Mouse (Mus musculus) adrenal gland, postnatal 10 days (tissue): ENCODE measurements around the gene Dennd1c. TPM values are rescaled to one million over a fixed set of nuclear protein-coding genes. Genes with fewer than 3 reads are reported as not detected.
"Not testable (repeated sequence)": the region's sequence is repeated elsewhere in the genome, so short reads cannot be mapped to it uniquely, and the experiment has no call there.

Source experiments
- DNase-seq: peaks from one replicate; pipeline ENCODE4 v3.0.0; 2021; ENCODE audit warnings: mixed read lengths
- total RNA-seq, 2 experiments: library from RNA; stranded (reverse); gene quantifications; 2 replicates each; pipeline ENCODE4 v1.2.3; 2021

Gene Dennd1c
- total RNA-seq, 2 experiments from 2014 or later, result 3.4 TPM

- DNase-seq, result peak; percentile 44
Observed at GRCm38 (mm10) chr17:57095855-57096622, 17.7 kb upstream of the Dennd1c start.

- DNase-seq, result no peak
Observed at GRCm38 (mm10) chr17:57094222-57094621, 15.9 kb upstream of the Dennd1c start.

DNA sequence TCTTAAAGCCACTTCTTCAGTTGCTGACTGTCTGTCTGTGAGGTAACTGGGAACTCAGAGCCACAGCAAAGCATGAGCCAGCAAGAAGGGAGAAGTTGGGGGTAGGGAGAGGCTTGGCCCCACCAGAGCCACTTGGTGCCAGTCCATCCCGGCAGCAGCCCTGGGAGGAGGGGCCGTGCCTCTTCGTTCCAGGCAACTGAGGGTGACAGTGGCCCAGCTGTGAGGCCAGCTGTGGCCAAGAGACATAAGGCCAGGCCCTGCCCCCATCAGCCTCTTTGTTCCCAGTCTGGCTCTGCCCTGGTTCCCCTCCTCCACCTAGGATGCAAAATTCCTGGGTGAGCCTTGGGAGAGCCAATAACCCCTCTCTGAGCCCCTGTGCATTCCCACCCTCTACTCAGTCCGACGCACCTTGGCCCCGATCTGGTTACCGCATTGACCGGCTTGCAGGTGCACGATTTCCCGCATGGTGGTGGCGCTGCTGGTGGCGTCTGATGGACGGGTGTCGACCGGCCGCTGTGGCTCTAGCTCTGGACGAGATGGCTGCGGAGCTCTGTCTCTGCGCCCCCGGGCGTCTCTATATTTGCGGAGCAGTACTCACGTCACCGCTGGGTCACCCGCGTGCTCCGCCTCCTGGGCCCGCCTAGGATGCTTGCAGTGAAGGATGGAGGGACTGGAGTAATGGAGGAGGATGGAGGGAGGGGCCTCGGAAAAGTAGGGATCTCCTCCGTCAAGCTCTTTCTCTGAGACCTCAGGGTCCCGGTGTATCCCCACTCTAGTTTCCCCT, 8.9 kb upstream of the Dennd1c start, which contains the start of gene Tubb4a:
Gene Tubb4a, minus strand, starts transcription at position 734 of the 784 bp plus-strand sequence.
- DNase-seq, result peak; percentile 45

- DNase-seq, result no peak
Observed at GRCm38 (mm10) chr17:57085970-57086757, 7.8 kb upstream of the Dennd1c start.

DNA sequence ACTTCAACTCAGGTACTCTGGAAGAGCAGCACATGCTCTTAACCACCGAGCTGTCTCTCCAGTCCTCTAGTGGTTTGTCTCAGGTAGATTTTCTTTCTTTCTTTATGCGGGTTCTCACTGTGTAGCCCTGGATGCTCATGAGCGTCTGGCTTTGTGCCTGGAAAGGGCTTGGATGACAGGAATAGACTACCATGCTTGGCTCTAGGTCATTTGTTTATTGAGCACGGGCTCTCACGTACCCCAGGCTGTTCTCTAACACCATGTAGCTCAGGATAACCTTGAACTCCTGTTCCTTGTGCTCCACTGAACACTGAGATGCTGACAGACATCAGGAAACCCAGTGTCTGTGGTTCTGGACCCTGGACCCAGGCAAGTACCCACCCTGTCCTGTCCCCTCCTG, 4.2 kb upstream of the Dennd1c start:
- DNase-seq, result no peak

DNA sequence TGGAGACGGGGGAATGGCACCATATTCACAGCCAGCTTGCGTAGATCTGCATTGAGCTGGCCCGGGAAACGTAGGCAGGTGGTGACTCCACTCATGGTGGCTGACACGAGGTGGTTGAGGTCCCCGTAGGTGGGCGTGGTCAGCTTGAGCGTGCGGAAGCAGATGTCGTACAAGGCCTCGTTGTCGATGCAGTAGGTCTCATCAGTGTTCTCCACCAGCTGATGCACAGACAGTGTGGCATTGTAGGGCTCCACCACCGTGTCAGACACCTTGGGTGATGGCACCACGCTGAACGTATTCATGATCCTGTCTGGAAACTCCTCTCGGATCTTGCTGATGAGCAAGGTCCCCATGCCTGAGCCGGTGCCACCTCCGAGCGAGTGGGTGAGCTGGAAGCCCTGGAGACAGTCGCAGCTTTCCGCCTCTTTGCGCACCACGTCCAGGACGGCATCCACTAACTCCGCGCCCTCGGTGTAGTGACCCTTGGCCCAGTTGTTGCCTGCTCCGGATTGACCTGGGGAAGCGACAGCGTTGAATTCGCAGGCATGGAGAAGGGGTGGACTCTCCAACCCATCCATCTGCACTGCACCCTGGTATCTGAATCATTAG, 3.0 kb upstream of the Dennd1c start:
- DNase-seq, result no peak

DNA sequence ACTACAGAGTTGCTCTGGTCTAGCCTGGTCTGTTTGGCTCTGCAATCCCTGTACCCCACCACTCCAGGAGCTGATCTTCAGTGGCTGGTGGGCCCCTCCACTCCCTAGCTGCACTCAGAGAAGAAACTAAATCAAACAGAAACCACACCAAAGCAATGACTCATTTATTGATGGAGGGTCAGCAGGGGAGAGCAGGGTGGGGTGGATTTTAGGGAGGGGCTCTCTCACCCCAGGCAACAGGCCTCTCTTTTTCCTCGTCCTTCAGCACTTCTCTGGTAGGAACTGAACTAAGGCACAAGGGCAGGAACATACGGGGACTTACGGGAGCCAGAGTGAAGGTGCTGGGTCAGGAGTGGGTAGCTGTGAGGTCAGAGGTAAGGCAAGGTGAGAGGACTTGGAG, 1.6 kb upstream of the Dennd1c start:
- no peak for DNase-seq

DNA sequence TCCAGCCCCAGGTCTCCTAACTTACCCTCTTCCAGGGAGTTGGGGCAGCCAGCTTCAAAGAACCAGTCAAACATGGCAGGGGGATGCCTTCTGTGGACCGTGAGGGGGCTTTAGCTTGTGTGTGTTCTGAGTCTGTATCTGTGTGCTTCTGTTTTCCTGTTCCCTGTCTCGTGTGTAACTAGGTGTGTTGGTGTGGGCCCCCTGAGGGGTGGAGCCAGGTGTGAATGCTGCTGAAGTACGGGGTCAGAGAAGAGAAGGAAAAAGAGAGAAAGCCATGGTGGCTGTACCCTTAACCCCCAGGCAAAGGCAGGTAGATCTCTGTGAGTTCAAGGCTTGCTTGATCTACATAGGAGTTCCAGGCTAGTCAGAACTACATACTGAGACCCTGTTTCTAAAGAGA, 1.4 kb downstream of the Dennd1c start:
- DNase-seq, result no peak

GRCm38 (mm10) chr17:57070699-57071098, 7.6 kb downstream of the Dennd1c start:
- no peak for DNase-seq

DNA sequence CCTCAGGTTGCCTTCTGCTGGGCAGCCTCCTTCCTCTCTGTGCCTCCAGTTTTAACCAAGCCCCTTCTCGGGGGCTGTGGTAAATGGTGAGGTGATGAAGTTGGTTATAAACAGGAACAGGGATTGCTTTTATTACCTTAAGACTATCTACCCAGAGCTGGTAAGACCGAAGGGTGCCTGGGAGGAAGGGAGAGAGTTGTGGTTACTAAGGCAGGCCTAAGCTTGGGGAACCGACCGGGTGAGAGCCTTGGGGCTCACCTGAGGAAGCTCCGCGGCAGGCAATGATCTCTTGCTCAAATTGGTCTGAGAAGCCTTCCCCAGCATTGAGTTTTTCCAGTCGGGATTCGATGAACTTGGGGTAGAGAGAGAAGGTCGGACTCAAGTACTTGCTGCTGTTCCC, 8.0 kb downstream of the Dennd1c start:
- DNase-seq, result no peak

GRCm38 (mm10) chr17:57066908-57067307, 11.4 kb downstream of the Dennd1c start:
- DNase-seq, result no peak

DNA sequence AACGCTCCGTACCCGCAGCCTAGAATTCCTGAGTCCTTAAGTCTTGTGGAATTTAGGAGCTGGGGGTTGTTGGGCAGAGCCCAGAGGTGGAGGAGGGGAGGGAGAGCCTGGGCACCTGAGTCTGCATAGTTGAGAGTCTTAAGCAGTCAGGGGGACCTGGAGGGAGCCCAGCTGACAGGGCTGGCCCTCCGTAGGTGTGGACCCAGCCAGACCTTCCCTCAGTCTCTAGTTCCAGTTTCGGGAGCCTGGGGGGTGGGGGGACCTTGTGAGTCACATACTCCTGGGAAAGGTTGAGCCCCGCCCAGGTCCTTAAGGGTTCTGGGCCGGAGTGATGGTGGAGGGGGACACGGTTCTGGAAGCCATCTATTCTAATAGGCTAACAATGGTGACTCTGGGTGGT, 15.3 kb downstream of the Dennd1c start:
- DNase-seq, result no peak

DNA sequence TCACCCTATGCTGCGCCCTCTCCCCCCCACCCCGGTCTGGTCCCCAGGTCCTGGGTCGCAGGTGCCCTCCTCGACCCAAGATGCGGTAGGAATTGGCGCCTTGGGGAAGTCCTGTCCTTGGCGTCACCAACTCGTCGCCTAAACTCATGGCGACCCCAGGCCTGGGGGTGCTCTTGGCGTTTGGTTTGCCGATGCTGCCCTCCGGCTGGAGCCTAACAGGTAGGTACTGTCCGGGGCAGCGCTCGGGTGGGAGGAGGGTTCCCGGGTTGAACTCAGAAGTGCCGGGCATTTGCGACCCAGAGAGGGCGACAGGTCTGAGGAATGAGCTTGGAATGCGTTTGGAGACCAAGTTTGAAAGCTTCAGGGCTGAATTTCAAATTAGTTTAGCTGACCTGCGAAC, 15.8 kb downstream of the Dennd1c start:
- DNase-seq, result no peak

- peak; percentile 30 for DNase-seq
Observed at GRCm38 (mm10) chr17:57062011-57062521, 16.2 kb downstream of the Dennd1c start.

GRCm38 (mm10) chr17:57061069-57061468, 17.2 kb downstream of the Dennd1c start:
- no peak for DNase-seq

DNA sequence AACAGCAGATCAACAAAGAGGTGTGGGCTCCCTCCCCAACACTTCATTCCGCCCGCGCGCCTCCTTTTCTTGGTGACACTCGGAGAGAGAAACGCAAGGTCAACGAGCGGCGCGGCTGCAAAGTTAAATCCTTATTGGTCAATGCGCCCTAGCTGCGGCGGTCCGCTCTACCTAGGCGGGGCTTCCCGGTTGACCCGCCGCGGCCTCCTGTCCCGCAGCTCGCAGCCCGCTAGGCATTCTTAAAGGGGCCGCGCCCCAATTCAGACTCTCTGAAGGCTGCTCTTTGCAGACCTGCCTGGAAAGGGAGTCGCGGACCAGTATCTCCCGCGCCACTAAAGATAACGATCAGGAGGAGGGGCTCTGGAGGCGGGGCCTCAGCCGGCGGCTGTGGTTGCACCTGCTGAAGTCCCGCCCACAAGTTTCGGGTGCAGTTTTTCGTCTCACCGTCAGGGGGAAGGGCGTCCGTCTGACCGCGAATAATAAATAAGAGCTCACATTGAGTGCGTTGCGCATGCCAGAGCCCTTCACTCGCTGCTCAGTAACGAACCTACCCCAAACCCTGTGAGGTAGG, 18.0 kb downstream of the Dennd1c start:
- DNase-seq, result peak; percentile 93

GRCm38 (mm10) chr17:57059486-57059977, 18.8 kb downstream of the Dennd1c start, which contains the start of gene Slc25a23:
Gene Slc25a23, minus strand, starts transcription at chr17:57059863.
- DNase-seq, result peak; percentile 84

GRCm38 (mm10) chr17:57058891-57059485, 19.3 kb downstream of the Dennd1c start, which contains the start of gene Crb3:
Gene Crb3, plus strand, starts transcription at chr17:57059105.
- DNase-seq, result peak; percentile 62

GRCm38 (mm10) chr17:57056246-57056645, 22.1 kb downstream of the Dennd1c start:
- no peak for DNase-seq

DNA sequence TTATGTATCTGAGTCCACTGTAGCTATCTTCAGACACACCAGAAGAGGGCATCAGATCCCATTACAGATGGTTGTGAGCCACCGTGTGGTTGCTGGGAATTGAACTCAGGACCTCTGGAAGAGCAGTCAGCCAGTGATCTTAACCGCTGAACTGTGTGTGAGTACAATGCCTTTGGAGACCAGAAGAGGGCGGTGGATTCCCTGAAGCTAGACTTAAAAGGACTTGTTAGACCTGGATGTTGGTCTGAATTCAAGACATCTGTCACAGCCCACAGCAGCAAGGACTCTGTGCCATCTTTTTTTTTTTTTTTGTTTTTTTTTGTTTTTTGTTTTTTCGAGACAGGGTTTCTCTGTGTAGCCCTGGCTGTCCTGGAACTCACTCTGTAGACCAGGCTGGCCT, 26.6 kb downstream of the Dennd1c start:
- not testable (repeated sequence) for DNase-seq

GRCm38 (mm10) chr17:57048816-57049215, 29.5 kb downstream of the Dennd1c start:
- DNase-seq, result no peak
